Mouse (Mus musculus): ENCODE measurements around the gene Meis1. TPM values are rescaled to one million over a fixed set of nuclear protein-coding genes. Genes with fewer than 3 reads are reported as not detected.

Meis1 gene
- total RNA-seq (2021), result 1 to 10 TPM; 5.2 to 7.9 TPM
- long read RNA-seq, experiment 1, partial matches to known transcripts, result 1 of 4 reads
- long read RNA-seq, experiment 1, other reads (novel, unspliced or antisense), result 1 of 4 reads
- long read RNA-seq, experiment 2, partial matches to known transcripts, result 1 of 1 reads
- long read RNA-seq, experiment 2, other reads (novel, unspliced or antisense), result 0 of 1 reads

DNA sequence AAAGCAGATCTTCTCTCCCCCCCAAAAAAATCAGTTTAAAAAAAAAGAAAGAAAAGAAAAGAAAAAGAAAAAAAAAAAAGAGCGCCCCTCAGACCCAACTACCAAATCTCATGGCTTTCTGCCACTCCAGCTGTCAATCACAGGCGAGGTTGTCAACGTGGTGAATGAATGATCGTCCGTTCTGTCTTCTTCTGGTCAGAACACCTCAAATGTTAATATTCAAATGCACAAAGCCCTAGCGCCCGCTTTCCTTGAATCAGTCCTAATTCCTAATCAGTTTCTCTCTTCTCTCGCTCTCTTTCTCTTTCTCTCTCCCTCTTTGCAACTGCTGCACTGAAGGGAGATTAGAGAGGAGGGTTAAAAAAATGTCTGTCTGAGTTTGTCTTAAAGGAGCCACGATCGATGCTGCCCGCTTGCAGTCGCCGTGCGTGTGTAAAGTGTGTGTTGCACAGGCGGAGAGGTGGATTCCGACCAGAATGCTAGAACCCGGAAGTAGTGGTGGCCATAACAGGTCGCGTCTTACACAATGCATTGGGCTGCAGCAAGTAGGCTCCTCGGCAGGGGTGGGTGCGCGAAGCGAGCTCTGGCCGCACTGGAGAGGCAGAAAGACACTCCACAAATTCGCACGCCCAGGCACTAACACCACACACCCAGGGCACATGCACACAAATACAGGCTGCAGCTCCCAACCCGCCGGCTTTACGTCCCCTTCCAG lies at the start of gene Meis1:
Gene Meis1 (minus strand): TSS at position 497 of the 715 bp plus-strand sequence.
- peak; percentile 68 to 76 for DNase-seq (ENCODE audit: low spot score in 2 of 2)

DNA sequence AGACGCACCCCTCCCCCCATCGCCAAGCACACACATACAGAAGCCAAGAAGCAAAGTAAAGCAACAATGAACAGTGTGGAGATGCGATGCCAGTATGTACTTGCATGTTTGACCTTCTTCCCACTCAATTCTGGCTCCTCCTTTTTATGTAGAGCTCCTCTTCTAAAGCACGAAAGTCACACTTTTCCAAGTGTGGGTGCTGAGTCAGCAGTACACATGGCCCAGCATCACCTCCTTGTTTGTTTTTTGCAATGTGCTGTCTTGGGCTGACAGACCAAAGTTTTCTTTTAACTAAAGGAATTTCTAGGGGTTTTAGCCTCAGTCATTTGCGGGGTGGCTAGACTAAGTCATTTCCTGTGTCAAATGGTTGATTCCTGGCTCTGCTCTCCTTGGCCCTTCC lies 48.5 kb upstream of the Meis1 start:
- no peak for DNase-seq (ENCODE audit: low spot score in 2 of 2)

DNA sequence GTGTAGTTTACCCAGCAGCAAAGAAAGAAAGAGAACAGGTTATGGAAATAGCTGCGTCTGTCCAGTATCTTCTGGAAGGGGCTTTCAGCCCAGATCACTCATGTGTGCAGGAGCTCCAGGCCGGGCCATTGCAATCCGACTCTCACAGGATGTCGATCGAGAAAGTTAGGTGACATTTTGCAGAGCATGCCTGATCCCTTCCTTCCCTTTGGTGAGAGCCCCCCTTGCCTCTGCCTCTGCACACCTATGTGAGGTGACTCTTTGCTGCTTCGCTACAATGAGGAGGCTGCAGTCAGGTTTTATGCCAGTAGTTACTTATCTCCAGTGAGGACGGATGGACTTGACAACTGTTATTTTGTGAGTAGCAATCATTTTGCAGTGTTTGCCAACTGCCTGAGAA lies 30.5 kb upstream of the Meis1 start:
- DNase-seq (ENCODE audit: low spot score in 2 of 2), result no peak

GRCm38 (mm10) chr11:19036595-19037166 lies 17.9 kb upstream of the Meis1 start:
- DNase-seq (ENCODE audit: low spot score in 2 of 2), result no peak

GRCm38 (mm10) chr11:19026581-19027561 lies 8.1 kb upstream of the Meis1 start:
- peak in 1 of 2 experiments; percentile 11 for DNase-seq (ENCODE audit: low spot score in 2 of 2)

DNA sequence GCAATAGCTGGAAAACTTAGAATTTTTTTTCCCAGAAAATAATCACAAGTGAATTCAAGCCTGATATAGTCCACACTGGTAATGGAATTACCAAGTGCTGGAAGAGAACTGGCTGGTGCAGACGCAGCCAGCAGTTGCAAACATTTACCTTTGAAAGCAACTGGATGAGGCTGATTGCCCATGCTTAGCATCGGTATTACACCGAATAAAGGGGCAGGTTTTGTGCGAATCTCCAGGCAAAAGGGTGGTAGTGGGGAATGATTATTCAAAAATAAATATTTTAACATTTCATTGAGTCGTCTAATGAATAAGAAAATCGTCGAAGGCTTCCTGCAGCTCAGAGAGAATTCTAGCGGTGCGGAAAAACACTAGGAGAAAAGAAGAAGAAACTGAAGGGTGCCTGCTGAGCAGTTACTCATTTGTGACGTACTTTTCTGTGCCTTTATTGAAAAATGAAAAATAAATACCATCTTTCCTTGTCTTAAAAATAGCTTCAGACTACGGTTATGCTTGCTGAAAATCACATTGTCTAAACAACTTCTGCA lies 7.3 kb upstream of the Meis1 start:
- DNase-seq (ENCODE audit: low spot score in 2 of 2), result no peak

- DNase-seq (ENCODE audit: low spot score in 2 of 2), result no peak
These were observed 5.9 kb upstream of the Meis1 start for GRCm38 (mm10) chr11:19024496-19025265.

- no peak for DNase-seq (ENCODE audit: low spot score in 2 of 2)
These were observed 4.6 kb upstream of the Meis1 start for GRCm38 (mm10) chr11:19023356-19023755.

DNA sequence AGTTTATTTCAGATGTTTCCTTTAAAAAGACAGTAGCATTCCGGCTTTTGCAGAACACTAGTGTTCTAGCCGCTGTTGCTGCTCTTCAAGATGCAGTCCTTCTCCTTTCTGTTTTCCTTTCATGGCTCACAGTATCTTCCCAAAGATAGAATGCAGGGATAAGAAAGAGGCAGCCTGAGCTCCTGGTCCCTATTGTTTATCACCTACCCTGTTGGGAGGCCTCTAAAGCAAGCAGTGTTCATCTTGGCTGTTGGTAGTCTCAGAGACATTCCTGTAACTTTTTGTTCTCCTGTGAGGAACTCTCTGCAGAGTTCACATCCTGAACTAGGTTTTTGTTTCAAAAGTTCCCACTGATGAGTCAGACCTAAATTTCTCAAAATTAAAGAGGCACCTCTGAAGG lies 3.8 kb upstream of the Meis1 start:
- DNase-seq (ENCODE audit: low spot score in 2 of 2), result no peak

- peak in 1 of 2 experiments; percentile 11 for DNase-seq (ENCODE audit: low spot score in 2 of 2)
These were observed 2.3 kb upstream of the Meis1 start for GRCm38 (mm10) chr11:19020951-19021710.

DNA sequence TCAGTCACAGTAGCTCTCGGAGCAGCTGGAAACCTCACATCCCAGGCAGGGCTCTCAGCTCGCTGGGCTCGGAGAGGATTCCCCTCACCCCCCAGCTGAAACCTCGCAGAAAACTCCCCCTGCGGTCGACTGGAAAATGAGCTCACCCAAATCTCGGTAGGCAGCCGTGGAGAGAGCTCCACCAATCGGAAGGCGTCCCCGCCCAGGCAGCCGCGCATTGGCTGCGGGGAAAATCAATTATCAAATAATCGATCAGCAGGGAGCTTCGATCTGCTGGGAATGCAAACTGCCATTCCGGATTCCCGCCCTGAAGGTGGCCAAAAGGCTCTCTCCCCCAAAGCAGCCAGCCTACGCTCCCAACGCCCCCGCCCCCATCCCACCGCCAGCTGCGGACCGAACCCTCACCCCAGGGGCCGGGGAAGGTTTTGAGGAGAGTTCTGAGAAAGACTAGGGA lies 1.6 kb upstream of the Meis1 start:
- peak; percentile 82 to 87 for DNase-seq (ENCODE audit: low spot score in 2 of 2)

DNA sequence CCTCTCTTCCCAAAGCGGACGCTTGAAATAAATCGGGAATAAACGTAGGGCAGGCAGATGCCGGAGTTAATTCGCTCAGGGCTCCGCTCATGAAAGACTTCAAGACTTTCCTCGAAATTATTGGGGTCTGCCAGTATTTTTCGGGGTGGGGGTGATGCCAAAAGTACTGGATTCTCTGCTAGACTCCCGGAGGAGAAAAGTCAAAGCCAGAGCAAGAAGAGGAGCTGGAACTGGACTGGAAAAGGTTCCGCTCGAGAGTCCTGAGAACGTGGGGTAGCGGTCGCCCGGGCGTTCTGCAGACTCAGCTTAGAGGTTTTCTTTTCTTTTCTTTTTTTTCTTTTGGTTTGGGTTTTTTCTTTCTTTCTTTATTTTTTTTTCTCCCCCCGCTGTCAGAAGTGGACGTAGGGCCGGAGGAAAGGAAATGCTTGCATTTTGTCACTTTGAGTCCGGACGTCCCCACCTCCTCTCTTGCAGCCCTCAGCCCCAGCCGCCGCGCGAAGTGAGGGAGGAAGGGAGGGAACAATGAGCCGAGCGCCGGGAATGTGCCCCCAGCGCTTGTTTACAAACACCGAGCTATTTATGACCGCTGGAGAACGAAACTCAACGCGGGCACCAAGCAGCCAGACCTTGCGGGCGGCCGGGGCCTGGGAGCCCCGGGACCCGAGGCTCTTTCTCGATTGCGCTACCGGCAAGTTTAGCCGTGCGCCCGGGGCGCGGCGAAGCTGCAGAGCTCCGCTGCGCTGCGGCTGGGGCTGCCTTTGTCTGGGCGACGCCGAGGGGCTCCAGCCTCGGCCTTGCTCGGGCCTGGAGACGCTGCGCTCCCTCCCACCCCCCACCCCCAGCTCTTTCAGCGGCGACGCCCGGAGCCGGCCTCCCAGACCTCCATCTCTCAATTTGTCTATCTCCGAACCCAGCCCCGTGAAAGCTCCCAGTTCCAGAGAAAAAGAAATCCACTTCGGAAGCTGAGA lies 703 bp upstream of the Meis1 start:
- DNase-seq (ENCODE audit: low spot score in 2 of 2), result peak in 1 of 2 experiments; percentile 30

DNA sequence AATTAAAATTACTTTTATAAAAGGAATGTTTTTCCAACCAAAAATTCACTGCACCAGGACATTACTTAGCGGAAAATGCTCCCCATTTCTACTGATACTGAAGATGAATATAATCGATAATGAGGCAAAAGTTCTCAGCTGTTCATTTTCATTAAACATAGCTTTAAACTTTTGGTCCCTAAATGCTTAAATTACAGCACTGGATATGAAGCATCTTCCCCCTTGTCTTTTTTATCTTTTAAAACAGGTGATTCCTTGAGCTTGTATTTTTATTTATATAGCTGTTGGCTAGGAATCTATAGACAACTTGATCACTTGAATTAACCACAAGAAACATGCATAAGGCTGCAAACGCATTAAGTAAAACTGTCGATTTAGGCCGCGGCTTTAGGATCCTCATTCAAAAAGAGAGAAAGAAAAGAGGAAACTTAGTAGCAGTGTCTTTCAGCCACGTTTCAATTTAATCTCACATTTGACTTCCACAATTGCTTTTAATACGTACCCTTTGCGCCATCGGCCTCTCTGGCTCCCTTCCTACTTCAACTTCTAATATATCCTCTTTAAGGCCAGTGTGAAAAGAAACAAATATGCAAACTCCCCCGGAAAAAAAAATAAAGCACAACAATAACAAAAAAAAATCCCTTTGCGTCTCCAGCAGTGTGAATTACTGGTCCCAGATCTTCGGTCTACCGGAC lies 919 bp downstream of the Meis1 start:
- DNase-seq (ENCODE audit: low spot score in 2 of 2), result no peak

- DNase-seq (ENCODE audit: low spot score in 2 of 2), result no peak
These were observed 1.5 kb downstream of the Meis1 start for GRCm38 (mm10) chr11:19017262-19017661.

GRCm38 (mm10) chr11:19016481-19017220 lies 2.1 kb downstream of the Meis1 start:
- DNase-seq (ENCODE audit: low spot score in 2 of 2), result no peak

DNA sequence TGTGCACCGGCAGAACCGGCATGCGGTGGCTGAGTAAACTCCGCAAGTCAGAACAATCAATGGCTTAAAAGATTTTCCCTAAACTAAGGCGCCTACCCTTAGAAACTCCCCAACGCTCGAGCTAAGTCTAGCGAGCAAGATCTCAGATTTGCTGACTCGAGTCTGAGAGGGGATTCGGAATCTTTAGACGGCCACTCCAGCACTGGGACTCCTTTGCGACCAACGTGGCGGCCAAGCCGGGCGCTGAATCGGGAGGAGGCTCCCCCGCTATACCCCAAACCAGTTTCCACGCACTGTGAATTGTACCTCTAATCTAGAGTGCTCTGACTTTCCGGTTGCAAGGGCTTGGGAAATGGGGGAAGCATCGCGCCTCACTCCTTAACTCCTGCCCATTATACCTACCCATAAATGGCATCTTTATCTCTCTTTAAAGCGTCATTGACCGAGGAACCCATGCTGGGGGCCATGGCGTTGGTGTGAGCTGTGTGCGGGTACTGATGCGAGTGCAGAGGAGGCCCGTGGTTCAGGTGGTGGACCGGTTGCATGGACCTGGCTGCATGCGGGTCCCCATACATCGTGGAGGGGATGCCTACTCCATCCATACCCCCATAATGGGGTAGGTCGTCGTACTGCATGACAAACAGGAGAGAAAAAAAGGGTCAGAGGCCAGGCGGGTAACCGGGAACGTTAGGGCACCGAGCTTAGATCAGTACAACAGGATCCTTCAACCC lies 2.9 kb downstream of the Meis1 start:
- peak in 1 of 2 experiments; percentile 1 for DNase-seq (ENCODE audit: low spot score in 2 of 2)
